Mouse (Mus musculus) ES-Bruce4 (cell line): Measurements from ENCODE around the gene Gdpd4. TPM values are rescaled to one million over a fixed set of nuclear protein-coding genes. Genes with fewer than 3 reads are reported as not detected.

Experiments
- H3K27ac ChIP-seq: 2 replicates; pipeline ENCODE4 v1.5.1; 2012; ENCODE audit warnings: low read length, inconsistent platforms; ENCODE audit not compliant: insufficient read depth
- H3K27me3 ChIP-seq: 2 replicates; pipeline ENCODE4 v1.6.1; 2012; ENCODE audit warnings: mild to moderate bottlenecking, low read length, inconsistent platforms; ENCODE audit not compliant: control insufficient read depth, poor library complexity, insufficient read depth, severe bottlenecking
- H3K36me3 ChIP-seq: 2 replicates; pipeline ENCODE4 v1.6.1; 2012; ENCODE audit warnings: inconsistent platforms, mild to moderate bottlenecking, low read length, moderate library complexity; ENCODE audit not compliant: control insufficient read depth, poor library complexity, insufficient read depth, severe bottlenecking
- H3K4me1 ChIP-seq: one replicate; pipeline ENCODE4 v1.8.1; 2011; ENCODE audit warnings: low read length; ENCODE audit not compliant: control insufficient read depth, insufficient read depth
- H3K4me3 ChIP-seq: 2 replicates; pipeline ENCODE4 v1.5.1; 2011; ENCODE audit warnings: low read depth, mild to moderate bottlenecking, low read length
- H3K9ac ChIP-seq: 2 replicates; pipeline ENCODE4 v1.6.1; 2012; ENCODE audit warnings: low read depth, mild to moderate bottlenecking, inconsistent platforms; ENCODE audit not compliant: poor library complexity, severe bottlenecking
- H3K9me3 ChIP-seq: replicated peaks from 2 replicates; pipeline ENCODE4 v1.6.1; 2012; ENCODE audit warnings: mild to moderate bottlenecking, low read length, inconsistent platforms; ENCODE audit not compliant: control insufficient read depth, poor library complexity, insufficient read depth, severe bottlenecking
- CTCF ChIP-seq: IDR thresholded peaks from one replicate; pipeline ENCODE4 v1.8.1; 2011; ENCODE audit warnings: low read depth, low read length
- EP300 ChIP-seq: IDR thresholded peaks from 2 replicates; pipeline ENCODE4 v1.6.1; 2011; ENCODE audit warnings: low read depth, low read length; ENCODE audit not compliant: insufficient read depth
- POLR2A ChIP-seq: IDR thresholded peaks from one replicate; pipeline ENCODE4 v1.8.1; 2011; ENCODE audit warnings: low read length; ENCODE audit not compliant: insufficient read depth
- polyA plus RNA-seq: library from polyadenylated mRNA; stranded (reverse); fragments of >200 nt; gene quantifications from 2 replicates; pipeline ENCODE4 v1.2.4, GENCODE M21; 2011; ENCODE audit warnings: low read depth; ENCODE audit not compliant: missing spikeins, insufficient read depth, insufficient read length

Gene Gdpd4
- polyA plus RNA-seq, 1 experiment, result not detected

DNA sequence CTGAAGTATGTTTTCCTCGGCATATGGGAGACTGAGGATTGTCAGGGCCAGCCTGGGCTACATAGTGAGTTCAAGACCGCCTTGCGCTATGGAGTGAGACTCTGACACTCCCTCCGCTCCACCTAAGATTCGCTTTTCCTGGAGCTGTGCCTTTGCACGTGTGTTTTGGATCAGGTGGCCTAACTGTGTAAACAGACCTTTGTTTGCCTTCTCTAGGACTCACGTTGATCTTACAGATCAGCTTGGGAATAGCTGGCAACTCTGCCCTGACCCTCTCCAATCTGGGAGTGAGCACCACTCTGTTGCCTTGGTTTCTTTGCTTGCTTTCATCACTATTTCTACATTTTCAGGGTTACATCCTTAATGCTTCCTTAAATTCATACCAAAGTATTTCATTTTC, 82.9 kb downstream of the Gdpd4 start:
- no peak overlapping the region for H3K4me3 ChIP-seq
- no peaks in the 10 kb centered on the region for H3K36me3 ChIP-seq
- H3K9ac ChIP-seq, result no peak overlapping the region
- no peak overlapping the region for H3K27ac ChIP-seq
- no peaks in the 10 kb centered on the region; the same call in 1 of the 2 replicates for H3K27me3 ChIP-seq
- TF ChIP-seq CTCF (no peak), EP300 (no peak), POLR2A (no peak)
- H3K9me3 ChIP-seq, result peaks cover 18% of the 10 kb centered on the region
- H3K4me1 ChIP-seq, result no peaks in the 10 kb centered on the region

DNA sequence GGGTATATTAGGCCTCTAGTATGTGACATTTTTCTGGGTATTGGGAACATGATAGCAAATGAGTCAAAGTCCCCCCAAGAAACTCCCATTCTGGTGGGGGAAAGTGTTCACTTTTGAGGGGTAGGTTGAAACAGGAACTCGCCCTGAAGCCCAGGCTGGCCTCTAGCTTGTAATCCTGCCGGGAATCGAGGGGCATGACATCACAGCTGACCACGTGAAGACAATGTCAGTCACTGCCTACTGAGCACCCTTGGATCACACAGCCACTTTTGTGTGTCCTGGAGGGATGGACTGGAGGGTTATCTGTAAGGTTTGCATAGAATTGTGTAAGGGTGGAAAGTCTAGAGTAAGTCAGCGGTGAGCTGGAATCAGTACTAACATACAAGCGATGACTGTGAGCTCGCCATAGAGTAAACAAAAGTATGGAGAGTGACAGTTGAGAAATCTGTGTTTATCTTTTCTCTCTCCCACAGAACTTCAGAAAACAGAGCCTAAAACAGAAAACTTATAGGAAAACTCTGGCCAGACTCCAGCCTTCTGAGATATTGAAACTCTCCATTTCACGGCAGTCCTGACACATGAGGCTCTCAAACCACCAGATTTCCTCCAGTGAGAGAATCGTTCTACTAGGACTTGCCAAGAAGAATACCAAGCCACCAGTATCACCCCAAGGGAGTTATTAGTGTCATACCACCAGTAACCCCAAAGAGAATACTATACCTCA, 128.5 kb downstream of the Gdpd4 start:
- Histone ChIP-seq H3K27ac (no peak overlapping the region), H3K4me3 (no peak overlapping the region), H3K4me1 (no peaks in the 10 kb centered on the region), H3K9ac (no peak overlapping the region), H3K27me3 (no peaks in the 10 kb centered on the region), H3K36me3 (no peaks in the 10 kb centered on the region), H3K9me3 (no peaks in the 10 kb centered on the region)
- no peak for TF ChIP-seq CTCF
- TF ChIP-seq EP300, result no peak
- no peak for TF ChIP-seq POLR2A

DNA sequence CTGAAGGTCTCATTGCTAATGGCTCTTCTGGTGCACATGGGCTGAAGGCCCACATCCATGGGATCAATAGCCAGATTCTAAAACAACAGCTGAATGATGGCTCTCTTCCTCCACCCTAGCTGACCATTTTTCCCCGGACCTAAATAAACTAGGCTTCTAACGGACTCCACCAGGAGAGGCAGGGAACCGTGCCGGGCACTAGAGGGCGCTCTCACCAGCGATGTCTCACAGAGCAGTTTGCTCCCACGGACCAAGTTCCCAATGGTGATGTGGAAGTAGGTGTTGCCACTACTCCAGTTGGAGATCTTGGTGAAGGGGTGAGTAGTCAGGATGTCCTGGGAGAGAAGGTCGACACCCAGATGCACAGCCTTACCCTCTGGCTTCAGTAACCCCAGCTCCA, 132.2 kb downstream of the Gdpd4 start:
- H3K4me3 ChIP-seq, result no peak overlapping the region
- H3K9me3 ChIP-seq, result no peaks in the 10 kb centered on the region
- no peaks in the 10 kb centered on the region for H3K27me3 ChIP-seq
- no peaks in the 10 kb centered on the region for H3K4me1 ChIP-seq
- peak; percentile 98 for TF ChIP-seq CTCF
- no peak for TF ChIP-seq POLR2A
- H3K27ac ChIP-seq, result no peak overlapping the region
- no peak overlapping the region for H3K9ac ChIP-seq
- H3K36me3 ChIP-seq, result no peaks in the 10 kb centered on the region

DNA sequence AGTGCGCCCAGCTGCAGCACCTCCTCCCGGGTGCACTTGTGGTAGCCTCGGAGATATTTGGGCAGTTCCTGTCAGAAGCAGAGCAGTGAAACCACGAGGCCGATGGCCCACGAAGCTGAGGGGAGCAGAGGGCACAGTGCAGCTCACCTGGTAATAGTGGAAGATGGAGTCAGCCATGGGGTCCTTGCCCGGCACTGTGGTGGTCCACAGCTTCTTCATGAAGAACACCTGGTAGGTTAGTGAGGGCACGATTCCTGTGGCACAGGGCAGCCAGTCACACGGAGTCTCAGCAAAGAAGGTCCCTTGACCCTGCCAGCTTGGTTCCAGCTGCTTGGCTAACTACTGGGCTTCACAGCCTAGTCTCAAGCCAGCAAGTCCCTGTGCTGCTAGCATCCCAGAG, 134.7 kb downstream of the Gdpd4 start:
- H3K27me3 ChIP-seq, result no peaks in the 10 kb centered on the region
- H3K4me1 ChIP-seq, result no peaks in the 10 kb centered on the region
- no peak overlapping the region for H3K9ac ChIP-seq
- TF ChIP-seq EP300, result no peak
- no peak for TF ChIP-seq CTCF
- no peak overlapping the region for H3K4me3 ChIP-seq
- no peak overlapping the region for H3K27ac ChIP-seq
- H3K9me3 ChIP-seq, result no peaks in the 10 kb centered on the region
- H3K36me3 ChIP-seq, result no peaks in the 10 kb centered on the region

DNA sequence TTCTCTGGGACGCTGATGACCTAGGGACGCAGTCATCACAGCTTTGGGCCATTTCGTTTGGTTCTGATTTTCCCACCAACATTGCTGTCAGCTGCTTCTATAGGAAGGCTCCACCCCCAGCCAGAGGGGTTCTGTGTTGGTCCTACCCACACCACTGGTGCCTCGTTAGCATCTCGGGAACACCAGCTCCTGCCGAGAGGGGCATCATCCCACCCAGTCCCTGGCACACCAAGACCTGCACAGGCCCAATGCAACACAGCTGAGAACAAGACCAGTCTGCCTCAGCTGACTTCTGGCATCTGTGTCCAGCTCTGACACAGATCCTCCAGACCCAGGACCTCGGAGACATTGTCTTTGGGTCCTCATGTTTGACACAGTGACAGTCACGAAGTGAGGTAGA, 135.2 kb downstream of the Gdpd4 start:
- Histone ChIP-seq H3K9me3 (no peaks in the 10 kb centered on the region), H3K36me3 (no peaks in the 10 kb centered on the region), H3K27me3 (no peaks in the 10 kb centered on the region), H3K9ac (no peak overlapping the region), H3K4me3 (no peak overlapping the region), H3K27ac (no peak overlapping the region), H3K4me1 (no peaks in the 10 kb centered on the region)
- TF ChIP-seq EP300 (no peak), CTCF (no peak), POLR2A (no peak)

DNA sequence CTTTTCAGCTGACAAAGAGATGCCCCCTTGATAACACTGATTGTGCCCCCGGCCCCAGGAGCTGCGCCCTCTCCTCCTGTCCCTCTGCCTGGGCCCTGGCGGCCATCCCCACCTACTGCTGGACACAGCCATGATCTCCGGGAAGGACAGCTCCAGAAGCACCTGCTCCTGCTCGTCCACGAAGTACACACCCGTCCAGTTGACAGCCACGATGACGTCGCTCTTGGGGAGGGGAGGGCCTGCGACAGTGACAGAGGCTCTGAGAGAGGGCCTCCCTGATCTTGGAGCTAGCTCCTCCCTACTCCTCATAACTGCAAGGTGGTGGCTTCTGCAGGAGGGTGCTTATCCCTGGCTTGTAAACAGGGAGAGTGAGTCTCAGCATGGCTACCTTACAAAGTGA, 146.5 kb downstream of the Gdpd4 start:
- no peaks in the 10 kb centered on the region for H3K27me3 ChIP-seq
- no peaks in the 10 kb centered on the region for H3K4me1 ChIP-seq
- H3K4me3 ChIP-seq, result no peak overlapping the region
- H3K36me3 ChIP-seq, result no peaks in the 10 kb centered on the region
- no peak overlapping the region for H3K27ac ChIP-seq
- TF ChIP-seq CTCF (no peak), POLR2A (no peak), EP300 (no peak)
- no peaks in the 10 kb centered on the region for H3K9me3 ChIP-seq
- no peak overlapping the region for H3K9ac ChIP-seq
